ENCODE assay signal across 27 mouse cellular contexts in genomic region chr13:95019345-95019744, GRCm38 (mm10). TPM values are rescaled to one million over a fixed set of nuclear protein-coding genes. Genes with fewer than 3 reads are reported as not detected.
DNase-seq lines count a peak whose midpoint lies in the region; ATAC-seq and TF ChIP-seq lines count a peak whose summit lies in the region.
"Had no signal": no experiment of that assay in that cellular context is flagged by ENCODE, and none has a peak within 500 bp of the region (broad histone marks: within the 10 kb centered on the region; RNA-seq: fewer than 3 reads in every experiment).

No protein-coding gene starts in this region.

- TF ChIP-seq CTCF in liver, adult 2 months (IDR thresholded peaks at IDR 0.05; ENCODE audit: low read depth, low read length) = no peak

- no peak for TF ChIP-seq POLR2A in liver, adult 2 months (IDR thresholded peaks at IDR 0.05; ENCODE audit: extremely low read depth, insufficient read depth, low read length)

- no peaks in the 10 kb centered on the region for H3K27me3 ChIP-seq in kidney, embryonic 14.5 days (ENCODE audit: control insufficient read depth, insufficient read depth, low read length)
- no peaks in the 10 kb centered on the region for H3K27me3 ChIP-seq in liver, adult 2 months (ENCODE audit: control insufficient read depth, insufficient read depth, low read length)
- no peaks in the 10 kb centered on the region for H3K27me3 ChIP-seq in liver, embryonic 11.5 days (replicated peaks; ENCODE audit: control insufficient read depth, insufficient read depth, low read length)
- H3K27me3 ChIP-seq: forebrain, embryonic 13.5 days; heart, embryonic 15.5 days; limb, embryonic 15.5 days; liver, embryonic 15.5 days; megakaryocyte, embryonic 14.5 days had no signal

- no peak overlapping the region for H3K4me2 ChIP-seq in kidney, embryonic 14.5 days (replicated peaks; ENCODE audit: low read depth, low read length)
- H3K4me2 ChIP-seq in liver, embryonic 11.5 days = no peak overlapping the region
- H3K4me2 ChIP-seq: forebrain, embryonic 13.5 days; heart, embryonic 15.5 days; hindbrain, embryonic 14.5 days; limb, embryonic 15.5 days; liver, embryonic 15.5 days; lung, embryonic 14.5 days; midbrain, embryonic 12.5 days; neural tube, embryonic 13.5 days had no signal

- WGBS in kidney, embryonic 14.5 days = 74% methylated on average over 6 of the region's 6 CpGs
- 78% methylated on average over 6 of the region's 6 CpGs for WGBS in liver, adult 2 months
- 51% methylated on average over 6 of the region's 6 CpGs for WGBS in liver, embryonic 11.5 days

- no peaks in the 10 kb centered on the region for H3K79me2 ChIP-seq in liver, adult 2 months (ENCODE audit: control insufficient read depth, insufficient read depth, low read length)

- H3K27ac ChIP-seq in kidney, embryonic 14.5 days (ENCODE audit: low read depth, low read length) = peak overlapping the region; percentile 48; the same call in 1 of the 2 replicates
- no peak overlapping the region for H3K27ac ChIP-seq in liver, adult 2 months (replicated peaks; ENCODE audit: insufficient read depth, low read depth, low read length)
- no peak overlapping the region for H3K27ac ChIP-seq in liver, embryonic 11.5 days (ENCODE audit: low read depth, low read length)
- H3K27ac ChIP-seq: heart, embryonic 10.5 days; heart, embryonic 15.5 days; hindbrain, embryonic 14.5 days; limb, embryonic 10.5 days; limb, embryonic 15.5 days; liver, embryonic 15.5 days; midbrain, embryonic 12.5 days; neural tube, embryonic 13.5 days had no signal

- peaks cover 8% of the 10 kb centered on the region for H3K36me3 ChIP-seq in kidney, embryonic 14.5 days (ENCODE audit: control insufficient read depth, insufficient read depth, low read length)
- H3K36me3 ChIP-seq in liver, adult 2 months (ENCODE audit: control insufficient read depth, insufficient read depth, low read length) = peaks cover 7% of the 10 kb centered on the region; the same call in 1 of the 2 replicates
- peaks cover 2% of the 10 kb centered on the region; the same call in 1 of the 2 replicates for H3K36me3 ChIP-seq in liver, embryonic 11.5 days (ENCODE audit: control insufficient read depth, insufficient read depth, low read length)
- H3K36me3 ChIP-seq: heart, embryonic 10.5 days; heart, embryonic 15.5 days; limb, embryonic 10.5 days; liver, embryonic 15.5 days had no signal

- H3K4me1 ChIP-seq in kidney, embryonic 14.5 days (ENCODE audit: control insufficient read depth, insufficient read depth, low read length) = no peaks in the 10 kb centered on the region; the same call in 1 of the 2 replicates
- no peaks in the 10 kb centered on the region for H3K4me1 ChIP-seq in liver, adult 2 months (ENCODE audit: control insufficient read depth, insufficient read depth, low read length)
- H3K4me1 ChIP-seq in liver, embryonic 11.5 days (replicated peaks; ENCODE audit: control insufficient read depth, insufficient read depth, low read length) = no peaks in the 10 kb centered on the region
- H3K4me1 ChIP-seq: heart, embryonic 10.5 days; heart, embryonic 15.5 days; liver, embryonic 15.5 days; megakaryocyte, embryonic 14.5 days had no signal

- no peak for ATAC-seq in kidney, embryonic 14.5 days (ENCODE audit: low FRiP score, low TSS enrichment)
- ATAC-seq in liver, embryonic 11.5 days (replicated peaks; ENCODE audit: low FRiP score) = no peak
- ATAC-seq in megakaryocyte, adult 5-6 weeks (ENCODE audit: poor library complexity, severe bottlenecking) = peak; percentile 80
- ATAC-seq: activated CD4-positive, CD25-positive, alpha-beta regulatory T cell, adult 4 months; forebrain, embryonic 13.5 days; intestine, postnatal 0 days had no signal

- H3K4me3 ChIP-seq in kidney, embryonic 14.5 days (ENCODE audit: low read length) = no peak overlapping the region
- H3K4me3 ChIP-seq in liver, adult 2 months (ENCODE audit: insufficient read depth, low read depth, low read length) = no peak overlapping the region
- H3K4me3 ChIP-seq in liver, embryonic 11.5 days (ENCODE audit: low read depth, low read length) = no peak overlapping the region
- H3K4me3 ChIP-seq: forebrain, embryonic 13.5 days; heart, embryonic 10.5 days; heart, embryonic 15.5 days; limb, embryonic 10.5 days; limb, embryonic 15.5 days; liver, embryonic 15.5 days; megakaryocyte, embryonic 14.5 days; midbrain, embryonic 12.5 days; neural tube, embryonic 13.5 days had no signal

- H3K9ac ChIP-seq in kidney, embryonic 14.5 days (ENCODE audit: low read depth, low read length) = no peak overlapping the region
- H3K9ac ChIP-seq in liver, adult 2 months (ENCODE audit: low read depth, low read length) = no peak overlapping the region
- no peak overlapping the region for H3K9ac ChIP-seq in liver, embryonic 11.5 days (ENCODE audit: low read depth, low read length)
- H3K9ac ChIP-seq: forebrain, embryonic 13.5 days; heart, embryonic 15.5 days; hindbrain, embryonic 14.5 days; limb, embryonic 15.5 days; liver, embryonic 15.5 days; lung, embryonic 14.5 days; midbrain, embryonic 12.5 days; neural tube, embryonic 13.5 days had no signal

- no peak for DNase-seq in kidney, postnatal 36 days
- DNase-seq in liver, adult 2 months (ENCODE audit: extremely low read depth, low read depth, low spot score) = peak; percentile 12
- DNase-seq in liver, embryonic 11.5 days (ENCODE audit: low spot score) = no peak
- DNase-seq in thymus, postnatal 0 days (ENCODE audit: low spot score) = no peak
- no peak for DNase-seq in retina, embryonic 14.5 days (ENCODE audit: low spot score)
- DNase-seq: adrenal gland, adult 2 months; cerebellum, adult 8-10 months; cerebellum, postnatal 25 days; gastrocnemius, postnatal 10 days; heart, postnatal 36 days; kidney, postnatal 10 days; layer of hippocampus, postnatal 36 days; lung, embryonic 14.5 days had no signal

- no peaks in the 10 kb centered on the region for H3K9me3 ChIP-seq in kidney, embryonic 14.5 days (ENCODE audit: control insufficient read depth, low read length)
- H3K9me3 ChIP-seq in liver, embryonic 11.5 days (ENCODE audit: control insufficient read depth, low read length) = no peaks in the 10 kb centered on the region
- H3K9me3 ChIP-seq: forebrain, embryonic 13.5 days; heart, embryonic 10.5 days; heart, embryonic 15.5 days; limb, embryonic 10.5 days; limb, embryonic 15.5 days; liver, embryonic 15.5 days; megakaryocyte, embryonic 14.5 days; midbrain, embryonic 12.5 days; neural tube, embryonic 13.5 days had no signal

RNA-seq across cellular contexts. Expression of gene Wdr41, which starts 43.2 kb away (rescaled TPM):
- polyA plus RNA-seq in kidney, embryonic 14.5 days (2014; fragmentation: Nextera tagmentation; extraction: Ambion mirVana) = 15.9 and 25.3 TPM in 2 replicates
- total RNA-seq in liver, adult 2 months (2014; rRNA removed) = 8.9 and 10.1 TPM in 2 replicates
- 5.0 and 6.1 TPM in 2 replicates for polyA plus RNA-seq in liver, adult 2 months (2012; rRNA removed)
- polyA plus RNA-seq in liver, embryonic 11.5 days (2014; fragmentation: Nextera tagmentation; extraction: Ambion mirVana) = 12.1 and 14.5 TPM in 2 replicates
- total RNA-seq in megakaryocyte, adult 5-6 weeks (2015) = 32.0 and 32.6 TPM in 2 replicates
- total RNA-seq in megakaryocyte, adult 5-6 weeks (2017) = 17.9 and 20.4 TPM in 2 replicates
- polyA plus RNA-seq in thymus, postnatal 0 days (2015; fragmentation: Nextera tagmentation; extraction: Ambion mirVana) = 17.1 and 20.5 TPM in 2 replicates
